Mouse (Mus musculus) left cerebral cortex, postnatal 25 days (tissue): ENCODE results near the gene Utrn. TPM values are rescaled to one million over a fixed set of nuclear protein-coding genes. Genes with fewer than 3 reads are reported as not detected.
A peak's percentile ranks its signal among the peaks of the same experiment; 100 is the strongest.

Experiments
- DNase-seq, 2 experiments: peaks; one replicate each; pipeline ENCODE4 v3.0.0; 2022; ENCODE audit warnings: low spot score in 2 of 2, mixed read lengths in 1 of 2
- intact Hi-C: fragments of 180-260 bp; cut with DNase I; formaldehyde crosslinking; loops from one replicate; pipeline ENCODE4 v1.15.1; 2025
- total RNA-seq, 2 experiments: library from RNA; stranded (reverse); gene quantifications; 2 replicates each; pipeline ENCODE4 v1.2.3; 2021

The Utrn gene
- total RNA-seq, 2 experiments from 2014 or later: 53.8 to 58.0 TPM

- intact Hi-C loops: no loop called here
- no peak for DNase-seq
Observed at GRCm38 (mm10) chr10:12810816-12811215, 58.3 kb downstream of the Utrn start.

DNA sequence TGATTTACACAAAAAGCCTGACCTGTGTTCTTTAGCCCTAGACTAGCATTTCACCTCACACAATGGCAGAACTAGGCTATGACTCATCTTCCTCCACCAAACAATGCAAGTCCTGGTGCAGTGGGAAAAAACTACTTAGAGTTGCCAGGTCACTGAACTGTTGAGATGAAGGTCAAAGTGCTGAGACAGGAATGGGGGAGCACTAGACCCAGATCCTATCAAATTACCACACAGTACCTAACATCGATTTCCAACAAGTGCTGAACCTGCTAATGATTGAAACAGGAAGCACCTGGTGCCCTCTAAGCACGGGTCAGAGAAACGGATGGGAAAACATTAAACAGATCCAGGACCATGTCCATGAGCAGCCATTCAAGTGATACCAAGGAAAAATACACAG lies 59.5 kb downstream of the Utrn start:
- no peak for DNase-seq
- intact Hi-C loops: no loop called here

DNA sequence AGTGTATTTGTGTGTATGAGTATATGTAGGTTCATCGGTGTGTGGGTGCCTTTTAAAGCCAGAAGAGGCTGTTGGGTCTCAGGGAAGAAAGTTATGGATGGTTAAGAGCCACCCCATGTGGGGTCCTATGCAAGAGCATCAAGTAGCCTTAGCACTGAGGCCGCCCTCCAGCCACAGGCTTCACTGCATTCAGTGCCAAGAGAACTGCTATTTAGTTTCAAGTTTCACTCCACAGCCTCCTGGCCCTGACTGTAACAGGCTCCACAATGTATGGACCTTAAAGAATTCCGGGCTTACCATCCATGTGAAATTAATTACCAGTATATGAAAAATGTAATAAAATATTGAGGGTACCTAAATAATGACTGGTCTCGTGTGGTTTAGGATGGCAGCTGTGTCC lies 60.7 kb downstream of the Utrn start:
- DNase-seq: no peak
- intact Hi-C loops: no loop called here

GRCm38 (mm10) chr10:12807706-12808105 lies 61.5 kb downstream of the Utrn start:
- intact Hi-C loops: no loop called here
- DNase-seq: peak; percentile 12 to 76

DNA sequence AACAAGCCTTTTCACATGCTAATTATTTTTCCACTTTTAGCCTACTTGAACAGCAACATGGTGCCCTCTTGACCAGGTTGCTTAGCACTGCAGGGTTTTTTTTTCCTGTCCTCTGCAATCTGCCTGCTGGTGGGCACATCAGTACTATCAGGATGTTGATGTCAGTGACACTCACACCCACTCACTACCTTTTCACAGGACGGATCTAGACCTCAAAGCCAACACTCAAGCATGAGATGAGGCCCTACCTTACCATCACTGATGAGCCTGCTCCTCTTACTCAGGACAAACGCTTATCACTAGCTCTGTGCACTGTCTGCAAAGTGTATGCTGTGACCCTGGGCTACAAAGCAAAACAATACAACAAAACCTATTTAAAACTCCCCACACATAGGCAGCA lies 63.3 kb downstream of the Utrn start:
- no peak for DNase-seq
- intact Hi-C loops: no loop called here

DNA sequence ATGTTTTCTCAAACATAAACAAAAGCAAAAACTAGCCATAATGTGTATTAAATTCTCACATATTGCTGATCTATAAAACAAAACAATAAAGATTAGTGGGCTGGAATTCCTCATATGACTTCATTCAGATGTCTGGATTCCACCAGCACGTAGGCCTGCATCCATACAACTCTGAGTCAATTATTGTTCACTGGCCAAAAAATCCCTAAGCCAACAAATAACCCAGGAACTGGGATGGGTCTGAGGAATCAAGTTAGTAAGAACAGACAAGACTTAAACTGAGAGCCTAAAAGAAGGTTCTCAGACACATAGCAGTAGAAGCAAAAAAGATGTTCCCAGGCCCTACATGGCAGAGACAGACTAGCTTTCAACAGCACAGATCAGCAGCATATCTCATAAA lies 65.2 kb downstream of the Utrn start:
- no peak for DNase-seq
- intact Hi-C loops: no loop called here

DNA sequence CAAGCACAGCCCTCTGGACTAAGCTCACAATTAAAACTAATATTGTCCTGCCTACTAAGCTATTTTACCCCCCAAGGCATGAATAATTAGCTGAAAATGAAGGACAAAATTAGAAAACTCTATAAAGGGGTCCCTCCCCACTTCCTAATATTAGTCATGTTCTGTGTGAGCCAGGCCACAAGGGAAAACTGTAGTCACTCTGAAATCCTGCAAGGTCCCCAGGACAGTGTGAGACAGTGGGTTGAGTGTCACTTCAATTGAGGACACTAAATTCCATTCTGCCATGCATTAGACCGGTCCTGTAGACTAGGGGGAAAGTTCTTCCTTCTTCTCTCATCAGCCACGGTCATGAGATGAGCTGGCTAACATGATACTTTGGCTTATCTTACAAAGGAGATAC lies 69.7 kb downstream of the Utrn start:
- intact Hi-C loops: no loop called here
- DNase-seq: no peak

GRCm38 (mm10) chr10:12798248-12798647 lies 70.9 kb downstream of the Utrn start:
- DNase-seq: no peak
- intact Hi-C loops: no loop called here

DNA sequence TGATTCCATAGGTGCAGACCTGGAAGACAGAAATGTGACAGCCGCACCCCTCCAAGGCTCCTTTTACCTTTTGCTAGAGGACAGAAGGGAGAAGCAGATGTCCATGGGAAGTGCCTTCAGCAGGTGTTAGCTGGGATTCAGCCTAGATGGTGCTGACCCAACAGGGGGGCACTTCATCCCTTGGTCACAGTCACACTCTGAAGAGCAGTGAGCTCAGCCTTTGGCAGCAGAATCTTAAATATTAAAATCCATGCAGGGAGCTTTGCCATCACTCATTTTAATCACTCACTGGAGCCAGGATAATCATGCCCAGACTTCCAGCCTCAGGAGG lies 72.7 kb downstream of the Utrn start:
- intact Hi-C loops: no loop called here
- DNase-seq: no peak

- no peak for DNase-seq
- intact Hi-C loops: loop anchor here (1.0 kb wide), 1 partner anchor 12 kb away; no protein-coding TSS in a partner anchor
Observed at GRCm38 (mm10) chr10:12795796-12796509, 73.2 kb downstream of the Utrn start.

- DNase-seq: no peak
- intact Hi-C loops: no loop called here
Observed at GRCm38 (mm10) chr10:12792049-12792448, 77.1 kb downstream of the Utrn start.

GRCm38 (mm10) chr10:12790881-12791280 lies 78.3 kb downstream of the Utrn start:
- DNase-seq: no peak
- intact Hi-C loops: no loop called here

DNA sequence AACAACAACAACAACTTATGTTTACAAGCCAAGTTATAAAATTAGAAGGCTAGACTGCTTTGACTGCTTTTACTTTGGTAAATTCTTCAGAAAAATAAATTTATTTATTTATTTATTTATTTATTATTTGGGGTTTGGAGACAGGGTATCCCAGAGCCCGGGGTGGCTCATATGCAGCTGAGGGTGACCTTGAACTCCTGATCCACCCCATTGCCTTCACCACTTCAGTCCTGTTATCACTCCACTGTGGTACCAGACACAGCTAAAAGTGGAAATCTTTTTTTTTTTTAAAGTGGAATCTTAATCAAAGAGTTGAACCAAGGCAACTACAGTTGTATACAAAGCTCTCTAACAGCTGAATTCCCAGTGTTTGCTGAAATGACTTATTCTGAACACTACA lies 80.6 kb downstream of the Utrn start:
- no peak for DNase-seq
- intact Hi-C loops: no loop called here

- DNase-seq: no peak
- intact Hi-C loops: no loop called here
Observed at GRCm38 (mm10) chr10:12787965-12788364, 81.2 kb downstream of the Utrn start.

DNA sequence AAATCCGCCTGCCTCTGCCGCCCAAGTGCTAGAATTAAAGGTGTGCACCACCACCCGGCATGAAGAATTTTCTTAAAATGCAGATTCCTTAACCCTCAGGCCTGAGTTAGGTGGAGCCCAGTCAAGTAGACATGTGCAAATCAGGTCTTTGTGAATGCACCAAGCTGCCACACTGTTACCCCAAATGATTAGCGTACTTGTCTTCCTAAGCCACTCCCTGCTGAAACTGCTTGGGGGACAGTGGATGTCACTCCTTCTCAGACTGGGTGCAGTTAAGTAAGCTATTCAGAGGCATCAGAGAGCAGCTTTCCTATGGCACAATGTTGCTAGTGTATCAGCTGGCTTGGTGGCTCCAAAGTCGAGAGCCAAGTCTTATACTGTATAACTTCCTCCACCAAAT lies 83.9 kb downstream of the Utrn start:
- intact Hi-C loops: no loop called here
- no peak for DNase-seq

DNA sequence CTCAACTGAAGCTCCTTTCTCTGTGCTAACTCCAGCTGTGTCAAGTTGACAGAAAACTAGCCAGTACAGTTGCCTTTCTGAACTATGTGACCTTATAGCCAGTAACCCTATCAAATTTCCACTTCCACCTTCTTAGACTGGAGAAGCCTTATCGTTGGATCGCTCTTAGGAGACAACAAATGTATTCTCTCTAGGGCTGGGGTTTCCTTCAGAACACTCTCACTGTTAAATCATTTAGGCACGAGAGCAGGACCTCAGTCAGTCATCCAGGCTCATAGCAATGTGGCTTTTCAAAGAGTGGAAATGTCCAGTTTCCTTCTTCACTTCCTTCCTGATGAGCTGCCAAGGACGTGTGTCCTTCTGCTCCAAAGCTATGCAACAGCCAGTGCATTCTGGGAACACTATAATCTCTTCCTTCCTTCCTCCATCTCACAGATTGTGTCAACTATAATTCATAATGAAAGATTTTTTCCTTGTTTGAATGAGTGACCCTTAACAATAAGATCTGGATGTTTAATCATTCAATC lies 87.7 kb downstream of the Utrn start:
- DNase-seq: no peak
- intact Hi-C loops: no loop called here

- no peak for DNase-seq
- intact Hi-C loops: no loop called here
Observed at GRCm38 (mm10) chr10:12773178-12773577, 96.0 kb downstream of the Utrn start.

GRCm38 (mm10) chr10:12771511-12771910 lies 97.7 kb downstream of the Utrn start:
- intact Hi-C loops: no loop called here
- DNase-seq: no peak

DNA sequence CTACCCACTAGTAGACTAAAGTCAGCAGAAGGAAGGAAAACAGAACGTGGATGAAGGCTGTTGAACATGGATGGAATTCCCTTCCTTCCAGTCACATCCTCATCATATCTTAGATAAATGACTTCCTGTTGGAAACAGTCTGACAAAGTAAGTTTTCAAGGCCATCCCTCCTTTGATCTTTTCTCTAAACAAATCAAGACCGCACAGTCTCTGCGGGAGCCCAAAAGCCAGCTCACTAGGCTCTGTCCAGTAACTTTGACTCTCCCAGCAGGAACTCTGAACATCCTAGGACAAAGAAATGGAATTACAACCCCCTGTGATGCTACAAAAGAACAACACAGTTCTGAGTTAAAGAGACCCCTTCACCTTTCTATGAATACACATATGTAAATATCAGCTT lies 106.5 kb downstream of the Utrn start:
- no peak for DNase-seq
- intact Hi-C loops: no loop called here

- DNase-seq: no peak
- intact Hi-C loops: no loop called here
Observed at GRCm38 (mm10) chr10:12758702-12758988, 110.5 kb downstream of the Utrn start.

GRCm38 (mm10) chr10:12757943-12758701 lies 111.0 kb downstream of the Utrn start:
- peak in 1 of 2 experiments; percentile 46 for DNase-seq
- intact Hi-C loops: no loop called here
